Comparison of ENCODE assay signal across 7 mouse cellular contexts in the genomic region with DNA sequence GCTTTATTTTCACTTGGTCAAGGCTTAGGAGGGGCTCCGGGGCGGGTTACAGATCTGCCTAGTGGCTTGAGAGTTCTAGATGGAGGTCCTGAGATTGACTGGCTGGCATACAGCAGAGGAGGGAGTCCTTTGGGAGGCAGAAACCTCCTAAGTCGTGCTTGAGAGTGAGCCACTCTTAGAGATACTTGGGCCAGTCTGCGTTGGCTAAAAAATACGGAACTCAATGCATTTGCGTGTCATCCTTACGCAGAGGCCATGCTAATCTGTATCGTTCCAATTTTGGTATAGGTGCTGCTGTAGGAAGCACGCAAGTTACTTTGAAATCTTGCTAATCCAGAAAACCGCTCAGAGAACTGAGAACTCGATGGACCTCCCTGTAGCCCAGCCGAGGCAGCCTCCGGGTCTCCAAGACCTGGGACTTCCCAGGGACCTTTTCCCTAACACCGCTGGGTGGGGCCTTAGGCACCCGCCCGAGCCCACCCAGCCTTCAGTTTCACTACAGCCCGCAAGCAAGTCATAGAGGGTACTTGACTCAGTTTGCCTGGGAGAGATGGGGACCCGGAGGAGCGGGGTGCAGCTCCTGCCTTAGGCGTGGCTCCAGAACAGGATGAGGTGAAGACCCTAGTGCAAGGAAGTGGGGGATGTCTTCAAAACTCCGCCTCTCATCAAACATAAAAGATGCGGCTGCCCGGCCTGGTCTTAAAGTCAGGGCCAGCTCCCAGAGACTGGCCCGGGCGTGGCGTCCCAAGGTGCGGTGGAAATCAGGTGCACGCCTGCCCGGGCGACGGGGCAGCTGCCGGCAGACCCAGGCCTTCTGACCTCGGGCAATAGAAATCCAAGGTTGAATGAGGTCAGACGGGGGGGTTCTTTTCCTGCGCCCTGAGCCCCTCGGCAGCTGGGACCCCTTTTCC. TPM values are rescaled to one million over a fixed set of nuclear protein-coding genes. Genes with fewer than 3 reads are reported as not detected.
DNase-seq lines count a peak whose midpoint lies in the region; ATAC-seq lines count a peak whose summit lies in the region.

No protein-coding gene starts in this region.

- peak overlapping the region; percentile 93 for H3K4me2 ChIP-seq in lung, embryonic 16.5 days (ENCODE audit: low read depth, low read length)
- peak overlapping the region; percentile 70 for H3K4me2 ChIP-seq in embryonic facial prominence, embryonic 14.5 days (ENCODE audit: low read depth, low read length)
- peak overlapping the region; percentile 85 for H3K4me2 ChIP-seq in intestine, embryonic 16.5 days (ENCODE audit: low read depth, low read length)
- peak overlapping the region; percentile 90 for H3K4me2 ChIP-seq in neural tube, embryonic 11.5 days (ENCODE audit: low read depth)

- H3K4me1 ChIP-seq in lung, embryonic 16.5 days (replicated peaks; ENCODE audit: control insufficient read depth, insufficient read depth, low read length) = peaks cover 54% of the 10 kb centered on the region
- peaks cover 39% of the 10 kb centered on the region for H3K4me1 ChIP-seq in embryonic facial prominence, embryonic 14.5 days (ENCODE audit: control insufficient read depth, insufficient read depth, low read length)
- H3K4me1 ChIP-seq in intestine, embryonic 16.5 days (ENCODE audit: control insufficient read depth, insufficient read depth, low read length) = peaks cover 32% of the 10 kb centered on the region
- peaks cover 26% of the 10 kb centered on the region for H3K4me1 ChIP-seq in neural tube, embryonic 11.5 days (ENCODE audit: control insufficient read depth, insufficient read depth, low read length)

- peak overlapping the region; percentile 97 for H3K27ac ChIP-seq in lung, embryonic 16.5 days (ENCODE audit: low read length)
- peak overlapping the region; percentile 87 for H3K27ac ChIP-seq in embryonic facial prominence, embryonic 14.5 days (replicated peaks; ENCODE audit: low read depth, low read length)
- H3K27ac ChIP-seq in intestine, embryonic 16.5 days (ENCODE audit: low read length) = peak overlapping the region; percentile 98
- H3K27ac ChIP-seq in neural tube, embryonic 11.5 days (ENCODE audit: low read depth, low read length) = peak overlapping the region; percentile 68; the same call in 1 of the 2 replicates

- no peak for ATAC-seq in lung, embryonic 16.5 days (ENCODE audit: low read depth)
- no peak for ATAC-seq in embryonic facial prominence, embryonic 14.5 days (ENCODE audit: low read depth)
- ATAC-seq in intestine, embryonic 16.5 days = no peak
- no peak for ATAC-seq in neural tube, embryonic 11.5 days (ENCODE audit: insufficient read depth, low FRiP score, low TSS enrichment)
- no peak for ATAC-seq in megakaryocyte progenitor cell, adult 5-6 weeks (replicated peaks; ENCODE audit: poor library complexity)

- 5% methylated on average over 36 of the region's 36 CpGs for WGBS in lung, embryonic 16.5 days
- WGBS in embryonic facial prominence, embryonic 14.5 days = 5% methylated on average over 33 of the region's 36 CpGs
- 3% methylated on average over 36 of the region's 36 CpGs for WGBS in intestine, embryonic 16.5 days
- 6% methylated on average over 35 of the region's 36 CpGs for WGBS in neural tube, embryonic 11.5 days

- DNase-seq in lung, postnatal 14 days = no peak
- no peak for DNase-seq in embryonic facial prominence, embryonic 14.5 days (ENCODE audit: low spot score)
- DNase-seq in neural tube, embryonic 11.5 days (ENCODE audit: low spot score) = peak; percentile 31
- no peak for DNase-seq in frontal cortex, postnatal 36 days (ENCODE audit: low spot score in 2 of 2)

- H3K9ac ChIP-seq in lung, embryonic 16.5 days (ENCODE audit: low read length) = peak overlapping the region; percentile 98
- H3K9ac ChIP-seq in embryonic facial prominence, embryonic 14.5 days (ENCODE audit: low read depth, low read length) = peak overlapping the region; percentile 90
- H3K9ac ChIP-seq in intestine, embryonic 16.5 days (ENCODE audit: low read depth, low read length) = peak overlapping the region; percentile 99
- peak overlapping the region; percentile 78 for H3K9ac ChIP-seq in neural tube, embryonic 11.5 days (ENCODE audit: low read length)

- no peaks in the 10 kb centered on the region for H3K36me3 ChIP-seq in lung, embryonic 16.5 days (ENCODE audit: control insufficient read depth, insufficient read depth, low read length)
- no peaks in the 10 kb centered on the region for H3K36me3 ChIP-seq in embryonic facial prominence, embryonic 14.5 days (ENCODE audit: control insufficient read depth, insufficient read depth, low read length)
- H3K36me3 ChIP-seq in intestine, embryonic 16.5 days (ENCODE audit: control insufficient read depth, insufficient read depth, low read length) = no peaks in the 10 kb centered on the region
- no peaks in the 10 kb centered on the region for H3K36me3 ChIP-seq in neural tube, embryonic 11.5 days (ENCODE audit: control insufficient read depth, insufficient read depth, low read length)

- H3K4me3 ChIP-seq in lung, embryonic 16.5 days (ENCODE audit: low read length) = peak overlapping the region; percentile 98
- peak overlapping the region; percentile 93 for H3K4me3 ChIP-seq in embryonic facial prominence, embryonic 14.5 days (ENCODE audit: low read depth, low read length)
- peak overlapping the region; percentile 98 for H3K4me3 ChIP-seq in intestine, embryonic 16.5 days (ENCODE audit: low read length)
- H3K4me3 ChIP-seq in neural tube, embryonic 11.5 days (ENCODE audit: low read depth, low read length) = peak overlapping the region; percentile 90

- H3K9me3 ChIP-seq in lung, embryonic 16.5 days (ENCODE audit: control insufficient read depth, low read length) = no peaks in the 10 kb centered on the region
- no peaks in the 10 kb centered on the region for H3K9me3 ChIP-seq in embryonic facial prominence, embryonic 14.5 days (ENCODE audit: control insufficient read depth, low read length)
- H3K9me3 ChIP-seq in intestine, embryonic 16.5 days (ENCODE audit: control insufficient read depth, low read length) = no peaks in the 10 kb centered on the region
- H3K9me3 ChIP-seq in neural tube, embryonic 11.5 days (ENCODE audit: control insufficient read depth, low read length) = no peaks in the 10 kb centered on the region

- no peaks in the 10 kb centered on the region for H3K27me3 ChIP-seq in lung, embryonic 16.5 days (ENCODE audit: control insufficient read depth, insufficient read depth, low read depth, low read length)
- H3K27me3 ChIP-seq in embryonic facial prominence, embryonic 14.5 days (replicated peaks; ENCODE audit: control insufficient read depth, insufficient read depth, low read length) = no peaks in the 10 kb centered on the region
- no peaks in the 10 kb centered on the region for H3K27me3 ChIP-seq in intestine, embryonic 16.5 days (replicated peaks; ENCODE audit: control insufficient read depth, insufficient read depth, low read length)
- no peaks in the 10 kb centered on the region for H3K27me3 ChIP-seq in neural tube, embryonic 11.5 days (ENCODE audit: control insufficient read depth, insufficient read depth, low read length)

RNA-seq across cellular contexts. Expression of a gene that starts 1.3 kb away (rescaled TPM):
- polyA plus RNA-seq in lung, embryonic 16.5 days (2015; fragmentation: Nextera tagmentation; extraction: Ambion mirVana) = 71.7 and 77.6 TPM in 2 replicates
- polyA plus RNA-seq in embryonic facial prominence, embryonic 14.5 days (2014; fragmentation: Nextera tagmentation; extraction: Ambion mirVana) = 48.8 and 53.7 TPM in 2 replicates
- 39.1 and 43.8 TPM in 2 replicates for polyA plus RNA-seq in intestine, embryonic 16.5 days (2015; fragmentation: Nextera tagmentation; extraction: Ambion mirVana)
- 24.5 and 25.3 TPM in 2 replicates for polyA plus RNA-seq in neural tube, embryonic 11.5 days (2014; fragmentation: Nextera tagmentation; extraction: Ambion mirVana)
- total RNA-seq in megakaryocyte progenitor cell, adult 5-6 weeks (2015) = 167 and 191 TPM in 2 replicates
- total RNA-seq in megakaryocyte progenitor cell, adult 5-6 weeks (2017) = 238 and 338 TPM in 2 replicates
